Mouse (Mus musculus): ENCODE results near the gene Mkrn2. TPM values are rescaled to one million over a fixed set of nuclear protein-coding genes. Genes with fewer than 3 reads are reported as not detected.
"Not testable (repeated sequence)": the region's sequence is repeated elsewhere in the genome, so short reads cannot be mapped to it uniquely, and the experiment has no call there.

Gene Mkrn2
- polyA plus RNA-seq, 1 experiment from 2014 or later, result 36.8 TPM

DNA sequence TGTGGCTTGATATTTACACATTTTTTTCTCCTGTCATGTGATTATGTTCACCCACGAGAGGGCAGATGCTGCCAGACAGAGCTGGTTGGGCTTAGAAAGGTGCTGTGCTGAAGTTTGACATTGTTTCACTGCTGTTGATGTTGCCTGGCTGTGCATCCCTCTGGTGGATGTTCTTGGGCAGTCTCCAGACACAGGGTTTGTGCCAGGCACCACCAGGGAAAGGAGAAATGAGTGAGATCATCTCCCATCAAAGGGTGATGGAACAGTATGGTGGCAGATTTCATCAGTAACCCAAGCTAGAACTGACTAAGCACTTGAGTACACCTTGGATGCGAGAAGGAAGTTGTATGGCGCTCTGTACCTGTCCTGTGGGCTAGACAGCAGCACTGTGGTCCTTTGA is 14.3 kb downstream of the Mkrn2 start:
- Histone ChIP-seq H3K9ac (no peak overlapping the region), H3K9me3 (no peaks in the 10 kb centered on the region), H3K4me3 (no peak overlapping the region), H3K27ac (no peak overlapping the region), H3K27me3 (replicated peaks) (no peaks in the 10 kb centered on the region), H3K4me1 (no peaks in the 10 kb centered on the region), H3K4me2 (no peak overlapping the region), H3K36me3 (replicated peaks) (peaks cover 68% of the 10 kb centered on the region)
- ATAC-seq (replicated peaks), result no peak
- WGBS, result 90% methylated on average over 3 of the region's 3 CpGs

DNA sequence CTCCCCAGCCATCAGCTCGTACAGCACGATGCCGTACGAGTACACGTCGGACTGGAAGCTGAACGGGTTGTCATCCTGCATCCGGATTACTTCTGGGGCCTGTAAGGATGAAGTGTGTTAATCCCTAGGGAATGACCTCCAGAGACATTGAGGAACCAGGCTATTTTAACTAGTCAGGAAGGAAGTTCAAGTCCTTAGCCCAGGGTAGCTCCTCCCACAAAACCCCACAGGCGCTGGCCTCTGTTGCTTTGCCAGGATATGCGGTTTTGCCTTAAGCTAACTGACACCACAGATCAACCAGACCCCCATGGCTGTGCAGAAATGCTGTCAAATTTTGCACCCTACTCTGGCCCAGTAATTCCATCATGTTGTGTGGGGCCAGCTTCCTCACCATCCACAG is 18.1 kb downstream of the Mkrn2 start:
- ATAC-seq (replicated peaks), result no peak
- 94% methylated on average over 10 of the region's 10 CpGs for WGBS
- Histone ChIP-seq H3K36me3 (replicated peaks) (peaks cover 86% of the 10 kb centered on the region), H3K9ac (no peak overlapping the region), H3K9me3 (no peaks in the 10 kb centered on the region), H3K27ac (no peak overlapping the region), H3K27me3 (replicated peaks) (no peaks in the 10 kb centered on the region), H3K4me2 (no peak overlapping the region), H3K4me1 (no peaks in the 10 kb centered on the region), H3K4me3 (no peak overlapping the region)

DNA sequence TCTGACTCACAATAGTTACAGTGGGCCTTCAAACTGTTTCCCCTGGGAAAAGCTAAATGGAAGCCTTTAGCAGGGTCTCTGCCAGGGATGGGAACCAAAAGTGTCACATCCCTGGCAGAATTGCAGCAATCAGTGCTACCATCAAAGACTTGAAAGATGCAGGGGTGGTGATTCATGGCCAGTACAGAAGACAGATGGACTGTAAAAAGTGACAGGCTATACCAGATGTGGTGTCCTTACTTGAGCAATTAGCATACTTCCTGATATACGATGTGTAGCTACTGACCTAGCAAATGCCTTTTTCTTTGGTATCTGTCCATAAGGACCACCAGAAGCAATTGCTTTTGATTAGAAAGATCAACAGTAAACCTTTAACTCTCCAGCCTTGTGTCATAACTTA is 19.2 kb downstream of the Mkrn2 start:
- Histone ChIP-seq H3K27me3 (replicated peaks) (no peaks in the 10 kb centered on the region), H3K4me1 (no peaks in the 10 kb centered on the region)

DNA sequence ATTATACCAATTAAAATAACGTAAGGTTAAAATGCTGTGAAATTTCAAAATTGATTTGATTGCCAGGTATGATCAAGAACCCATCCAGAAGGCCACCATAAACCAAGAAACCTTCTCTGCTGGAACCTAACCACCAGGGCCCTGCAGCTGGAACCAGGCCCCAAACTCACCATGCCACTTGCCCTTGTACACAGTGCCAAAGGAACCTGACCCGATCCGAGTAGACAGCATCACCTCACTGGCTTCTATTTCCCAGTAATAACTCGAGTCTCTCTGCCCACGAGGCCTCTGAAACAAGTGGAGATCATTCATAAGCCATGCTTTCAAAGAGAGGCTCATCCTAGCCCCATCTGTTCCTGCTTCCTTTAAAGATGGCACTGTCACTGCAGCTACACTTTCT is 24.4 kb downstream of the Mkrn2 start:
- Histone ChIP-seq H3K27ac (no peak overlapping the region), H3K4me3 (no peak overlapping the region), H3K9me3 (no peaks in the 10 kb centered on the region), H3K27me3 (replicated peaks) (no peaks in the 10 kb centered on the region), H3K9ac (no peak overlapping the region), H3K4me1 (no peaks in the 10 kb centered on the region), H3K36me3 (replicated peaks) (peaks cover 66% of the 10 kb centered on the region), H3K4me2 (no peak overlapping the region)
- 91% methylated on average over 5 of the region's 5 CpGs for WGBS
- ATAC-seq (replicated peaks), result no peak

More for the DNA sequence above, 19.2 kb downstream of the Mkrn2 start:
- H3K27ac ChIP-seq, result no peak overlapping the region
- no peak overlapping the region for H3K4me3 ChIP-seq
- 87% methylated on average over 1 of the region's 1 CpGs for WGBS
- H3K36me3 ChIP-seq (replicated peaks), result peaks cover 89% of the 10 kb centered on the region
- no peaks in the 10 kb centered on the region for H3K9me3 ChIP-seq
- no peak overlapping the region for H3K4me2 ChIP-seq
- ATAC-seq (replicated peaks), result no peak
- no peak overlapping the region for H3K9ac ChIP-seq

DNA sequence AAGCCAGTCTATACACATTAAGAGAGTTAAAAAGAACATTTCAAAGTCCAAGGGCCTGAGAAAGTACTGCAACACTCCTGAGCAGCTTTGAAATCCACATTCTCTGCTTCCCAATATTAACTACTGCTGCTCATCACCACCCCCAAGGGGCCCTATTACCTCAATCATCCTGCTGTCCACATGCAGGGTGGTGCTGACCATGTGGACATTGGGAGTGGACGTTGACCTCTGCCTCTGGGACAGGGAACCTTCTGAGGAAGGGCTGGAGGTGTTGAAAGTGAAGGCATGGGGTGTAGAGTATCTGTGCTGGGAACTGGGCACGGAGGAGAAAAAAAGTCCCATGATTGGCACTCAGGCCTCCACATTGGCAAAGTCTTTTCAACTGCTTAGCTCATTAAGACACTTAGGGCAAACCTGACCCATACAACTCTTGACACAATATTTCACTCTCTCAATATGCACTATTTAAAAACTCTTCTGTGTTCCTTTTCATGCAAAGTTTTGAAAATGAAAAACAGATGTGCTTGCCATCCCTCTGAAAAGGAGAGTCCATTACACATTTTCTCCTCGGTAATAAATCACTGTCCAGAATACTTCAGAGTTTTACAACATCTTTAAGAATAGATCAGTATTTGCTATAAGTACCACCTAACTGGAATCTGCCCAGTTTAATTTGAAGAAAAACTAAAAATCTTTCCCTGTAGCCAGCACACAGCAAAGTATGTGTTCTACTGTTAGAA is 29.5 kb downstream of the Mkrn2 start:
- no peak overlapping the region for H3K4me3 ChIP-seq
- ATAC-seq (replicated peaks), result no peak
- no peak overlapping the region for H3K4me2 ChIP-seq
- H3K27me3 ChIP-seq (replicated peaks), result no peaks in the 10 kb centered on the region
- no peaks in the 10 kb centered on the region for H3K9me3 ChIP-seq
- WGBS, result 92% methylated on average over 3 of the region's 3 CpGs
- H3K27ac ChIP-seq, result no peak overlapping the region
- H3K9ac ChIP-seq, result no peak overlapping the region
- peaks cover 57% of the 10 kb centered on the region for H3K36me3 ChIP-seq (replicated peaks)
- no peaks in the 10 kb centered on the region for H3K4me1 ChIP-seq

DNA sequence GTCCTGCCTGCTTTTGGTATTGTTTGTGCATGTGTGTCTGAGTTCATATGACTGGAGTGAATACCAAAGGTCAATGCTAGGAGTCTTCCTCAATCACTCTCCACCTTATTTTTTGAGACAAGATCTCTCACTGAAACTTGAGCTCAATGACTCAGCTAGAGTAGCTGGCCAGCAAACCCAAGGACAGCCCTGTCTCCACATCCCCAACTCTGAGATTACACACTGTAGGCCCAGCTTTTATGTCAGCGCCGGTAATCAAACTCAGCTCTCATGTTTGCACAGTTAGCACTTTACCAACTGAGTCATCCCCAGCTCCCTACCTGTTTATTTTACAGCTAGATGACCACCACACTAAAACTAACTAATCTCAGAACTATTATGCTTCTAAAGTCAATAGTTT is 32.3 kb downstream of the Mkrn2 start:
- Histone ChIP-seq H3K36me3 (replicated peaks) (peaks cover 54% of the 10 kb centered on the region), H3K9me3 (no peaks in the 10 kb centered on the region), H3K4me2 (no peak overlapping the region), H3K9ac (no peak overlapping the region), H3K4me3 (no peak overlapping the region), H3K4me1 (no peaks in the 10 kb centered on the region), H3K27me3 (replicated peaks) (no peaks in the 10 kb centered on the region), H3K27ac (no peak overlapping the region)
- 98% methylated on average over 2 of the region's 2 CpGs for WGBS
- ATAC-seq (replicated peaks), result no peak

DNA sequence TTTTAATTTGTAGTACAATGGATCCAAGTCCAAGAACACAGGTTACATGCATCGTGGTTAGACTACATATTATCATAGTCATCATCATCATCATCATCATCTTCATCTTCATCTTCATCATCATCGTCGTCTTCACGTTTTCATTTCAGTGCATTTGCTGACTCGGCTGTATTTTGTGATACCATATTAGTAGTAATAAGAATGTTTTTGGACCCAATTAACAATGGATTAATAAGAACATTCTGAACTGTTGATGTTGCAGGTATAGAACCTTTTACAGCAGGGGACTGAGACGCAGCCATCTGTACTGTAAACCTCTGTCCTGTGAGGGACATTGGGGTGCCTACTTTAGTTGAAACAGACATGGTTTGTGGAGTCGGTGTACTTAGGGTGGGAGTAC is 36.5 kb downstream of the Mkrn2 start:
- not testable (repeated sequence) for ATAC-seq (replicated peaks); H3K27me3 ChIP-seq (replicated peaks); H3K4me2 ChIP-seq; H3K9me3 ChIP-seq; H3K27ac ChIP-seq; H3K9ac ChIP-seq; H3K4me1 ChIP-seq; H3K4me3 ChIP-seq
- H3K36me3 ChIP-seq (replicated peaks), result peaks cover 31% of the 10 kb centered on the region
- 97% methylated on average over 7 of the region's 7 CpGs for WGBS

DNA sequence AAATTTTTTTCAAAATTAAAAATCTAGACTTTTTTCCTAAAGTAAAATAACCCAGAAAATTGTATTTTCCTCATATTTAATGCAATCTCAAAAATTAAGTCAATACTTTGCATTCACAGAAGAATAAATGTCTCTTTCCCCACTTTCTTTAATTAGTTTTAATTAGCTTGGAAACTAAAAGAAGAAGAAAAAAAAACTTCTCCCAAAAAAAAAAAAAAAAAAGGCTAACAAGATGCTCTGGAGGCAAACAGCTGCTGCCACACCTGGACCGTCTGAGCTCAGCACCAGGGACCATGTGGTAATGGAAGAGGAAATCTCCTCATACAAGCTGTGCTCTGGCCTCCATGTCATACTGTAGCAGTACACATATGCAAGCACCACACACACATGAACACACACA is 41.6 kb downstream of the Mkrn2 start:
- ATAC-seq (replicated peaks), result no peak
- no peak overlapping the region for H3K4me3 ChIP-seq
- WGBS, result 50% methylated on average over 1 of the region's 1 CpGs
- no peaks in the 10 kb centered on the region for H3K27me3 ChIP-seq (replicated peaks)
- no peaks in the 10 kb centered on the region for H3K36me3 ChIP-seq (replicated peaks)
- H3K4me2 ChIP-seq, result no peak overlapping the region
- H3K4me1 ChIP-seq, result peaks cover 2% of the 10 kb centered on the region; the same call in 1 of the 2 replicates
- no peaks in the 10 kb centered on the region for H3K9me3 ChIP-seq
- no peak overlapping the region for H3K27ac ChIP-seq
- H3K9ac ChIP-seq, result no peak overlapping the region

DNA sequence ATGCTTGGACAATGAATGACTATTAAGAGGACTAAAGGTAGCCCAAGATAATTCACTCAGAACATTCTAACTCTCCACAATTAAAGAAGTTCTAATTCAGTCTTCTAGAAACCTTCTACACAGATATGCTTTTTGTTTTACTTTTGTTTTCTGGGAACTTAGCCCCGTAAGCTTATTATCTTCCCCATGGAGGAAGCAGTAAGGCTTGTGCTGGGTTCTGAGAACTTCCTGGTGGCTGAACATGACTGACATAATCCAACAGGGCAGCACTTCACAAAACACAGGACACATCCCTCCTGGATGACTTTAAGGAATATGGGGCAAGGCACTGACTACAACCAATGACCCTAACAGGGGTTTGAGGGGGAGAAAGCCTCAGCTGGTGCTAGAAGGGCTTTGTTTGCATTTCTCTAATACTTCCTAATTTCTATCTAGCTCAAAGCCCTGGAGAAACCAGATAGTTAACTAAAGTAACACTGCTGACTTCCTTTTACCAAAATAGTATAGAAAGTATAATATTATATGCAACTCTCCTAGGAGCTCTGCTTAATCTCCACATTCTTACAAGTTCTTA is 48.2 kb downstream of the Mkrn2 start:
- Histone ChIP-seq H3K4me1 (peaks cover 29% of the 10 kb centered on the region), H3K4me3 (no peak overlapping the region), H3K27ac (no peak overlapping the region), H3K9me3 (no peaks in the 10 kb centered on the region), H3K9ac (no peak overlapping the region), H3K4me2 (no peak overlapping the region), H3K27me3 (replicated peaks) (no peaks in the 10 kb centered on the region), H3K36me3 (replicated peaks) (no peaks in the 10 kb centered on the region)
- no peak for ATAC-seq (replicated peaks)
- WGBS, result 85% methylated on average over 1 of the region's 1 CpGs

DNA sequence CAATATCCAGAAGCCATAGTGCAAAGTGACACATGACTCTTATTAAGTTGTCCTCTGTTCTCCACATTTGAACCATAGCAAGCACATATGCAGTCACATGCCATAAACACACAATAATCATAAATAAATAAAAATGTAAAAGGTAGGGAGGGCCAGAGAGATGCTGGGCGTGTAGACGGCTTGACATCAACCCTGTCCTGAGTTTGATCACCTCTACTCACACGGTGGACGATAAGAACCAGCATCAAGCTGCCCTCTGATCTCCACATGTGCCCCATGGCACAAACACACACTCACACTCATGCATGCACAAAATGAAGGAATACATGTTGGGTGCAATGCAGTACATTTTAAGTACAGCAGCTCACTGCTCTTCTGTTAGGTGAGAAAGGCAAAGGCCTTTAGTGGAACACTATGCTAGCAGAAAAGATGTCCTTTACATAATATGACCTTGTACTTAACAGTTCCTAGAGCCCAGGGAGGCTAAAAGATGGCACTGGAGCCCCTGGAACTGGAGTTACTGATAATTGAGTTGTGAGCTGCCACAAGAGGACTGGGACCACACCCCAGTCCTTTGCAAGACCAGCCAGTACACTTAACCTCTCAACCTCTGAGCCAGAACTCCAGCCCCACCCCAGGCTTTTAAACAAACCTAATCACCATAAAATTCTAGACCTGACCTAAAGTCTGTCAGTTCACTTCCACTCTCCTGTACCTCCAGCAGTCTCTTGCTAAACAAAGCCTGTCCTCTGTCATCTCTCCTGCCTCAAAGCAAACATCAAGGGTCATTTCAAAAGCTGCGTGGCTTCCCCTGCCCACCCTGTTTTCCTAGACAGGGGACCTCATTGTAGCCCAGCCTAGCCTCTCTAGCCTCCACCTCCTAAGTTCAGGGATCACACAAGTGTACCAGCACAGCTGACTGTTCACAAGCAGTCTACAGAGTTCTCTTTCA is 49.0 kb downstream of the Mkrn2 start:
- no peaks in the 10 kb centered on the region for H3K27me3 ChIP-seq (replicated peaks)
- H3K4me1 ChIP-seq, result peaks cover 29% of the 10 kb centered on the region
- no peaks in the 10 kb centered on the region for H3K36me3 ChIP-seq (replicated peaks)
- H3K9me3 ChIP-seq, result no peaks in the 10 kb centered on the region
- no peak overlapping the region for H3K27ac ChIP-seq
- WGBS, result 57% methylated on average over 5 of the region's 5 CpGs
- no peak overlapping the region for H3K9ac ChIP-seq
- no peak overlapping the region for H3K4me2 ChIP-seq
- H3K4me3 ChIP-seq, result no peak overlapping the region
- ATAC-seq (replicated peaks), result no peak; the same call in 1 of the 2 replicates

DNA sequence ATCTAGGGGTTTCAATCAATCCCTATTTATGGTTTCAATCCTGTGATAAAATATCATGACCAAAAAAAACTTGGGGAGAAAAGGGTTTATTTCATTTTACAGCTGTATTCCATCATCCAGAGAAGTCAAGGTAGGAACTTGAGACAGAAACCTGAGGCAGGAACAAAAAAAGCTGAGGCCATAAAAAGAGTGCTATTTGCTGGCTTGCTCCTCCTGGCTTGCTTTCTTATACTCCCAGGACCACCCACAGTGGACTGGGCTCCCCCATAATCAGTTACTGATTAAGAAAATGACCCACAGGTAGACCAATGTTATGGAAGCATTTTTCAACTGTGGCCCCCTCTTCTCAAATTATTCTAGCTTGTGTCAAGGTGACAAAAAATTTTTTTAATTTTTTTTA is 50.0 kb downstream of the Mkrn2 start:
- Histone ChIP-seq H3K4me3 (no peak overlapping the region), H3K9ac (no peak overlapping the region)

DNA sequence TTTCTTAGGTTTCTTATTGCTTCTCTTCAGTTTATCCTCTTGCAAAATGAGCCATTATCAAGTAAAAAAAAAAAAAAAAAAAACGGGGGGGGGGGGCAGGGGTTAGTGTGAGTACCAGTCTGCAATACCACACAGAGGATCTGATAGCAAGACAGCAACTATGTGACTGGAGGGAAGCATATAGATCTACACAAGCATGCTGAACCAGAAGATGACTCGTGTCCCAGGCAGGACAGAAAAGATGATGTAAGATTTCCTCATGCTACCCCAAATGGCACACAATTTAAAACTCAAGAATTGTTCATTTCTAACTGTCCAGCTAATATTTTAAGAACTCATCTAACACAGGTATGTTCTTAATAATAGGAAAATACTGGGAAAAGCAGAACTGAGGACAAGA is 52.2 kb downstream of the Mkrn2 start:
- Histone ChIP-seq H3K4me1 (peaks cover 29% of the 10 kb centered on the region), H3K9me3 (no peaks in the 10 kb centered on the region), H3K27me3 (replicated peaks) (no peaks in the 10 kb centered on the region), H3K4me2 (no peak overlapping the region), H3K36me3 (replicated peaks) (no peaks in the 10 kb centered on the region), H3K9ac (no peak overlapping the region), H3K27ac (no peak overlapping the region), H3K4me3 (no peak overlapping the region)
- no peak for ATAC-seq (replicated peaks)
- WGBS, result 61% methylated on average over 2 of the region's 2 CpGs

More for the DNA sequence above, 50.0 kb downstream of the Mkrn2 start:
- H3K27ac ChIP-seq, result no peak overlapping the region
- no peaks in the 10 kb centered on the region for H3K9me3 ChIP-seq
- H3K27me3 ChIP-seq (replicated peaks), result no peaks in the 10 kb centered on the region
- no peak overlapping the region for H3K4me2 ChIP-seq
- no peak for ATAC-seq (replicated peaks)
- H3K4me1 ChIP-seq, result peaks cover 29% of the 10 kb centered on the region
- H3K36me3 ChIP-seq (replicated peaks), result no peaks in the 10 kb centered on the region
